Mouse (Mus musculus) common myeloid progenitor, adult 5-6 weeks (primary cell): ENCODE data around the gene Mum1l1. TPM values are rescaled to one million over a fixed set of nuclear protein-coding genes. Genes with fewer than 3 reads are reported as not detected.
"Not testable (repeated sequence)": the region's sequence is repeated elsewhere in the genome, so short reads cannot be mapped to it uniquely, and the experiment has no call there.

Experiments
- ATAC-seq: replicated peaks from 2 replicates; pipeline ENCODE4 v1.8.0; 2016; ENCODE audit warnings: low read depth, mild to moderate bottlenecking, moderate TSS enrichment, inconsistent platforms; ENCODE audit not compliant: poor library complexity, severe bottlenecking
- total RNA-seq: library from RNA; stranded (forward); fragments of 200-1000, 187-1606 nt; gene quantifications from 2 replicates; pipeline ENCODE4 v1.2.3, GENCODE M21; 2017

The Mum1l1 gene
- total RNA-seq = 1.4 TPM in 1 of 2 replicates, not detected in the other

GRCm38 (mm10) chrX:139209829-139210225 lies at the start of gene Mum1l1:
Gene Mum1l1, plus strand, starts transcription at chrX:139210042.
- ATAC-seq = peak; percentile 97

- no peak for ATAC-seq
These were observed 30.9 kb upstream of the Mum1l1 start, which contains the start of gene 4933428M09Rik for GRCm38 (mm10) chrX:139178928-139179327. Gene 4933428M09Rik, plus strand, starts transcription at chrX:139179228.

GRCm38 (mm10) chrX:139191506-139191905 lies 18.3 kb upstream of the Mum1l1 start:
- ATAC-seq = not testable (repeated sequence)

GRCm38 (mm10) chrX:139194572-139195279 lies 15.1 kb upstream of the Mum1l1 start:
- ATAC-seq = no peak

GRCm38 (mm10) chrX:139209191-139209828 lies 532 bp upstream of the Mum1l1 start:
- not testable (repeated sequence) for ATAC-seq

- no peak for ATAC-seq
These were observed 4.9 kb downstream of the Mum1l1 start for GRCm38 (mm10) chrX:139214765-139215164.

- ATAC-seq = no peak
These were observed 6.6 kb downstream of the Mum1l1 start for GRCm38 (mm10) chrX:139216409-139216808.

GRCm38 (mm10) chrX:139216991-139217593 lies 7.2 kb downstream of the Mum1l1 start:
- ATAC-seq = peak; percentile 94

- ATAC-seq = no peak
These were observed 7.9 kb downstream of the Mum1l1 start for GRCm38 (mm10) chrX:139217776-139218175.

- ATAC-seq = peak; percentile 79
These were observed 9.2 kb downstream of the Mum1l1 start for GRCm38 (mm10) chrX:139219017-139219416.

GRCm38 (mm10) chrX:139220830-139221229 lies 11.0 kb downstream of the Mum1l1 start:
- ATAC-seq = no peak

GRCm38 (mm10) chrX:139221893-139222292 lies 12.1 kb downstream of the Mum1l1 start:
- ATAC-seq = no peak

GRCm38 (mm10) chrX:139231143-139231542 lies 21.3 kb downstream of the Mum1l1 start:
- peak; percentile 63; the same call in 1 of the 2 replicates for ATAC-seq

- ATAC-seq = 0 out of 2 replicates have a peak, but pooled peaks have one; percentile 39
These were observed 37.5 kb downstream of the Mum1l1 start for GRCm38 (mm10) chrX:139247294-139247693.

- no peak for ATAC-seq
These were observed 47.2 kb downstream of the Mum1l1 start for GRCm38 (mm10) chrX:139257072-139257471.

GRCm38 (mm10) chrX:139281966-139282365 lies 72.1 kb downstream of the Mum1l1 start:
- ATAC-seq = no peak

Other genes starting within 250 kb of the Mum1l1 start
- not detected in 2 replicates for gene Serpina7, start 124.8 kb upstream of the Mum1l1 start, total RNA-seq
- gene 4930513O06Rik, start 123.8 kb upstream of the Mum1l1 start, total RNA-seq = not detected in 2 replicates
- not detected in 2 replicates for gene 4933428M09Rik, start 30.8 kb upstream of the Mum1l1 start, total RNA-seq
- gene Trap1a, start 123.6 kb downstream of the Mum1l1 start, total RNA-seq = not detected in 2 replicates